Mouse (Mus musculus): ENCODE results near the gene Otulinl. TPM values are rescaled to one million over a fixed set of nuclear protein-coding genes. Genes with fewer than 3 reads are reported as not detected.

The Otulinl gene
- polyA plus RNA-seq, 1 experiment from 2014 or later = 10.9 TPM

DNA sequence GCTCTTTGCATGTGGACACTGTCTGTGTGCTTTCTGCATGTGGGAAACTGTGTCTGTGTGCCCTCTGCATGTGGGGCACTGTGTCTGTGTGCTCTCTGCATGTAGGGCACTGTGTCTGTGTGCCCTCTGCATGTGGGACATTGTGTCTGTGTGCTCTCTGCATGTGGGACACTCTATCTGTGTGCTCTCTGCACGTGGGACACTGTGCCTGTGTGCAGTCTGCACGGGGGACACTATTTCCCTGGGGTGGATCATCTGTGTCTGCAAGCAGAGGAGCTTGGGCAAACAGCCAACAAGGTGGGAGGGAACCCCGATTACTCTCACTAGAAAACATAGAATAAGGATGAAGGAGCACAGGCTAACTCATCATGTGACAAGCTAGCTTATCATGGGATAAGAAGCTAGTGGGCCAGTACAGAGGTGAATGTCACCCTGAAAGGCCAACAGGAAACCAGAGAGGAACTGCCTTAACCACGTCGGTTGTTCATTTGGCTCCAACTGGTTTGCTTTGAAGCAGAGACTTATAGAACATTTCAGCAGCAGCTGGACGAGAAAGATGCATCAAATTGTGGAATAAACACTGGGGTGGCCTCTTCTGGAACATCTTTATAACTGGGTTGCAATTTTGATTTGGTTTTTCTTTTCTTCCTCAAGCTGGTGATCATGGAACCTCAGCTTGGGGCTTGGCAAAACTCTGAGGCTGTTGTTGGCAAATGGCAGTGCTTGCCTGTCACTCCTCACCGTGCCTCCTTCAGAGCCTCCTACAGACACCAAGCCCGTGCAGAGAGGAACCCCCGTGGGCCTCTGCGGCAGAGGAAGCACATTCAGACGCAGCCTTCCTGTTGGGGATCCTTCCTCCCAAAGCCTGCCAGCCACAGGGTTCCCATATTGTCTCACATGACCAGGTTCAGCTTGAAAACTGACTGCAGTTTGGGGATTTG lies 20.9 kb upstream of the Otulinl start:
- no peak overlapping the region for H3K4me2 ChIP-seq (replicated peaks)
- H3K36me3 ChIP-seq = no peaks in the 10 kb centered on the region
- no peak overlapping the region for H3K4me3 ChIP-seq (replicated peaks)
- H3K9ac ChIP-seq = no peak overlapping the region
- WGBS = 35% methylated on average over 11 of the region's 11 CpGs
- peaks cover 8% of the 10 kb centered on the region; the same call in 1 of the 2 replicates for H3K4me1 ChIP-seq (replicated peaks)
- H3K27me3 ChIP-seq (replicated peaks) = no peaks in the 10 kb centered on the region
- no peaks in the 10 kb centered on the region for H3K9me3 ChIP-seq
- ATAC-seq = no peak
- 0 out of 2 replicates have a peak overlapping the region, but pooled peaks have one; percentile 7 for H3K27ac ChIP-seq

DNA sequence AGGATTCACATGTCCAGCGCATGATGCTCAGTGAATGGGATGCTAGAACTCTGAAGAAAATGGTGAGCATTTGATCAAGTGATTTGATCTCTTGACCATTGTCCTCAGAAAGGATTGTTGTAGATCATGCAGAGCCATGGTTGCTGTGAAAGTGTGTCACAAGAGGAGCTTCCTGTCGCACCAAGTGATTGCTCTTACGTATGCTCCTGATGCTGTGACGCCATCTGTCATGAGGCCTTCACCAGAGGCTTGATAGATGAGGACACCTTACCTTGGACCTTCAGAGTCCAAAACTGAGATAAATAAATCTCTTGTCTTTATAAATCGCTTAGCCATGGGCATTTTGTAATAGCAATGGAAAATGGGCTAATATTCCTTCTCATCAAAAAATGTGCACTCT lies 16.3 kb upstream of the Otulinl start:
- ATAC-seq = no peak
- Histone ChIP-seq H3K27me3 (replicated peaks) (no peaks in the 10 kb centered on the region), H3K36me3 (no peaks in the 10 kb centered on the region), H3K27ac (no peak overlapping the region), H3K4me2 (replicated peaks) (no peak overlapping the region), H3K4me1 (replicated peaks) (peaks cover 5% of the 10 kb centered on the region; the same call in 1 of the 2 replicates), H3K9ac (no peak overlapping the region), H3K4me3 (replicated peaks) (no peak overlapping the region), H3K9me3 (no peaks in the 10 kb centered on the region)
- 88% methylated on average over 5 of the region's 5 CpGs for WGBS

GRCm38 (mm10) chr15:27693235-27693634 lies 11.9 kb upstream of the Otulinl start:
- Histone ChIP-seq H3K9me3 (no peaks in the 10 kb centered on the region), H3K4me1 (replicated peaks) (no peaks in the 10 kb centered on the region), H3K27me3 (replicated peaks) (no peaks in the 10 kb centered on the region), H3K27ac (no peak overlapping the region), H3K4me3 (replicated peaks) (no peak overlapping the region), H3K9ac (no peak overlapping the region), H3K36me3 (no peaks in the 10 kb centered on the region), H3K4me2 (replicated peaks) (no peak overlapping the region)
- ATAC-seq = no peak
- WGBS = 90% methylated on average over 10 of the region's 10 CpGs

DNA sequence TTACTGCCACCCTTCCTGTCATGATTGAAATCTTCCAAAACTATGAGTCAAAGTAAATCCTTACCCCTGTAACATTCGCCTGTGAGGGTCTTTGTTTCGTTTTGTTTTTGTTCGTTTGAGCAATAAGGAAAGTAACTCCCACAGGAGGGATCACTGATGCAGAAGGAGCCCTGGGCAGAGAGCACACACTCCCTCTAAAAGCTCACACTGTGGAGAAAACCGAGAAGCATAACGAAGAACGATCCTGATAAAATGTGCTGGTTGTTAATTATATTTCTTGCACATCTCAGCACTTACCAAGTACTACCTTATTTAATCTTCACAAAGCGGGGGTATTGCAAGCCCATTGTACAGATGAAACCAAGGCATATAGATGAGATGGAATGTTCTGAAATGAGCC lies 10.8 kb upstream of the Otulinl start:
- whole genome bisulfite sequencing = 85% methylated on average over 7 of the region's 7 CpGs
- ATAC-seq = no peak
- H3K9me3 ChIP-seq = no peaks in the 10 kb centered on the region
- no peak overlapping the region for H3K9ac ChIP-seq
- H3K36me3 ChIP-seq = no peaks in the 10 kb centered on the region
- H3K27ac ChIP-seq = no peak overlapping the region
- no peak overlapping the region for H3K4me2 ChIP-seq (replicated peaks)
- H3K27me3 ChIP-seq (replicated peaks) = no peaks in the 10 kb centered on the region
- no peak overlapping the region for H3K4me3 ChIP-seq (replicated peaks)
- H3K4me1 ChIP-seq (replicated peaks) = no peaks in the 10 kb centered on the region

GRCm38 (mm10) chr15:27691213-27691612 lies 9.8 kb upstream of the Otulinl start:
- no peaks in the 10 kb centered on the region for H3K4me1 ChIP-seq (replicated peaks)
- H3K36me3 ChIP-seq = no peaks in the 10 kb centered on the region
- H3K27me3 ChIP-seq (replicated peaks) = no peaks in the 10 kb centered on the region
- H3K9me3 ChIP-seq = no peaks in the 10 kb centered on the region
- H3K4me2 ChIP-seq (replicated peaks) = no peak overlapping the region
- H3K27ac ChIP-seq = no peak overlapping the region
- no peak overlapping the region for H3K9ac ChIP-seq
- no peak overlapping the region for H3K4me3 ChIP-seq (replicated peaks)
- WGBS = 78% methylated on average over 7 of the region's 7 CpGs
- no peak for ATAC-seq

GRCm38 (mm10) chr15:27688041-27688651 lies 6.8 kb upstream of the Otulinl start:
- H3K4me3 ChIP-seq (replicated peaks) = no peak overlapping the region
- no peak overlapping the region for H3K4me2 ChIP-seq (replicated peaks)
- no peak overlapping the region for H3K9ac ChIP-seq
- ATAC-seq = no peak
- 53% methylated on average over 9 of the region's 9 CpGs for WGBS
- H3K27ac ChIP-seq = no peak overlapping the region
- H3K36me3 ChIP-seq = no peaks in the 10 kb centered on the region
- no peaks in the 10 kb centered on the region for H3K27me3 ChIP-seq (replicated peaks)
- no peaks in the 10 kb centered on the region for H3K9me3 ChIP-seq
- no peaks in the 10 kb centered on the region for H3K4me1 ChIP-seq (replicated peaks)

GRCm38 (mm10) chr15:27684813-27685212 lies 3.4 kb upstream of the Otulinl start:
- Histone ChIP-seq H3K9ac (no peak overlapping the region), H3K27me3 (replicated peaks) (no peaks in the 10 kb centered on the region), H3K4me1 (replicated peaks) (peaks cover 9% of the 10 kb centered on the region), H3K9me3 (no peaks in the 10 kb centered on the region), H3K27ac (no peak overlapping the region), H3K4me2 (replicated peaks) (no peak overlapping the region), H3K4me3 (replicated peaks) (no peak overlapping the region), H3K36me3 (no peaks in the 10 kb centered on the region)
- 86% methylated on average over 7 of the region's 7 CpGs for WGBS
- no peak for ATAC-seq

- Histone ChIP-seq H3K4me3 (replicated peaks) (no peak overlapping the region), H3K4me2 (replicated peaks) (no peak overlapping the region), H3K9ac (no peak overlapping the region), H3K9me3 (no peaks in the 10 kb centered on the region), H3K27ac (no peak overlapping the region), H3K27me3 (replicated peaks) (no peaks in the 10 kb centered on the region), H3K4me1 (replicated peaks) (peaks cover 9% of the 10 kb centered on the region), H3K36me3 (no peaks in the 10 kb centered on the region)
- no peak for ATAC-seq
- 68% methylated on average over 1 of the region's 1 CpGs for WGBS
These were observed 1.8 kb upstream of the Otulinl start for GRCm38 (mm10) chr15:27683206-27683605.

DNA sequence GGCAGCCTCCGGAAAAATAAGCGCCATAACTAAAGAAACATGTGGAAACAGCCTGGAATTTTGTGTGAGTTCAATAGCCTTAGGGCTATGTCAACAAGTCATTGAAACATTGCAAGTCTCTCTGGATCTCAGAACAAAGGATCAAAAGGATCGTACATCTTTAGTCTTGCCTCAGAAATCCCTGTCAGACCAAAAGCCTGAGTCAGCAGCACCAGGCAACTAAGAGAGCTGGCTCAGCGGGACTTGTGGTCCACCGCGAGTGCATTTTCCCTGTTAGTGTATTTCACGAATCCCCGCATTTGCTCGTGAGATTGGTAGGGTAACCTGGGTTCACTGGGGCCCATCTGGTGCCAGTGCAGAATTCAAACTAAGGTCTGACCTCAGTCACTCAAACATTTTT lies 1.2 kb upstream of the Otulinl start:
- Histone ChIP-seq H3K36me3 (no peaks in the 10 kb centered on the region), H3K9ac (no peak overlapping the region), H3K4me1 (replicated peaks) (peaks cover 9% of the 10 kb centered on the region), H3K9me3 (no peaks in the 10 kb centered on the region), H3K4me2 (replicated peaks) (no peak overlapping the region), H3K4me3 (replicated peaks) (no peak overlapping the region), H3K27me3 (replicated peaks) (no peaks in the 10 kb centered on the region), H3K27ac (peak overlapping the region; percentile 14; the same call in 1 of the 2 replicates)
- ATAC-seq = no peak
- 43% methylated on average over 9 of the region's 9 CpGs for WGBS

- Histone ChIP-seq H3K27ac (no peak overlapping the region), H3K4me3 (replicated peaks) (peak overlapping the region; percentile 63), H3K9ac (peak overlapping the region; percentile 67), H3K27me3 (replicated peaks) (no peaks in the 10 kb centered on the region), H3K4me1 (replicated peaks) (peaks cover 11% of the 10 kb centered on the region), H3K9me3 (no peaks in the 10 kb centered on the region), H3K36me3 (no peaks in the 10 kb centered on the region), H3K4me2 (replicated peaks) (peak overlapping the region; percentile 95)
- ATAC-seq = peak; percentile 56; the same call in 1 of the 2 replicates
- 3% methylated on average over 28 of the region's 28 CpGs for WGBS
These were observed 382 bp downstream of the Otulinl start for GRCm38 (mm10) chr15:27680997-27681396.

- no peak overlapping the region for H3K4me2 ChIP-seq (replicated peaks)
- peaks cover 11% of the 10 kb centered on the region for H3K4me1 ChIP-seq (replicated peaks)
- no peaks in the 10 kb centered on the region for H3K36me3 ChIP-seq
- no peak overlapping the region for H3K9ac ChIP-seq
- ATAC-seq = no peak
- H3K27ac ChIP-seq = no peak overlapping the region
- WGBS = 80% methylated on average over 9 of the region's 9 CpGs
- H3K9me3 ChIP-seq = no peaks in the 10 kb centered on the region
- H3K27me3 ChIP-seq (replicated peaks) = no peaks in the 10 kb centered on the region
- no peak overlapping the region for H3K4me3 ChIP-seq (replicated peaks)
These were observed 2.9 kb downstream of the Otulinl start for GRCm38 (mm10) chr15:27678511-27678910.

DNA sequence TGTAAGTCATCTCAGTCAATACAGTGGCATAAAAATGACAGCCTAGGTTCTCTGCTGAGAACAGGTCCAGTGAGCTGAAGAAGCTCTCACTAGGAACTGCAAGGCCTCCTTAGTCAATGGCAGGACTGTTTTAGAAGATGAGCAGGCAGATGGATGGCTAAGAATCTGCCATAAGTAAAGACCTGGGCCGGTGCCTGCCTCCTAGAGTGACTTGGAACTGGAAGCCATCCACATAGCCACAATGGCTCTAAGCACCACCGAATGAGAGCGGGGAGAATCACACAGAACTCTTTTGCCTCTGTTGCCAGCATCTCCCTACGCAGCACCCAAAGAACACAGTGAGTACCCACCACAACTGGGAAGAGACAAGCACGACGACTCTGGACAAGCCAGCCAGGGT lies 3.6 kb downstream of the Otulinl start:
- 88% methylated on average over 6 of the region's 6 CpGs for WGBS

More for the DNA sequence above, 3.6 kb downstream of the Otulinl start:
- peaks cover 11% of the 10 kb centered on the region for H3K4me1 ChIP-seq (replicated peaks)
- no peaks in the 10 kb centered on the region for H3K9me3 ChIP-seq
- no peaks in the 10 kb centered on the region for H3K27me3 ChIP-seq (replicated peaks)
- no peaks in the 10 kb centered on the region for H3K36me3 ChIP-seq
- H3K9ac ChIP-seq = no peak overlapping the region
- no peak overlapping the region for H3K4me3 ChIP-seq (replicated peaks)
- no peak overlapping the region for H3K27ac ChIP-seq
- H3K4me2 ChIP-seq (replicated peaks) = no peak overlapping the region
- no peak for ATAC-seq

Data from intestine, embryonic 15.5 days (tissue).